Mouse (Mus musculus): ENCODE measurements around the gene Slc27a4.

Gene Slc27a4

GRCm38 (mm10) chr2:29844115-29844514, 41.7 kb downstream of the Slc27a4 start:
- TF ChIP-seq GATA4 (IDR thresholded peaks at IDR 0.05; ENCODE audit: insufficient replicate concordance, low read length), result no peak

GRCm38 (mm10) chr2:29844661-29845060, 42.2 kb downstream of the Slc27a4 start:
- no peak for TF ChIP-seq GATA4 (IDR thresholded peaks at IDR 0.05; ENCODE audit: insufficient replicate concordance, low read length)

- no peak for TF ChIP-seq GATA4 (IDR thresholded peaks at IDR 0.05; ENCODE audit: insufficient replicate concordance, low read length)
Observed at GRCm38 (mm10) chr2:29845636-29846035, 43.2 kb downstream of the Slc27a4 start.

DNA sequence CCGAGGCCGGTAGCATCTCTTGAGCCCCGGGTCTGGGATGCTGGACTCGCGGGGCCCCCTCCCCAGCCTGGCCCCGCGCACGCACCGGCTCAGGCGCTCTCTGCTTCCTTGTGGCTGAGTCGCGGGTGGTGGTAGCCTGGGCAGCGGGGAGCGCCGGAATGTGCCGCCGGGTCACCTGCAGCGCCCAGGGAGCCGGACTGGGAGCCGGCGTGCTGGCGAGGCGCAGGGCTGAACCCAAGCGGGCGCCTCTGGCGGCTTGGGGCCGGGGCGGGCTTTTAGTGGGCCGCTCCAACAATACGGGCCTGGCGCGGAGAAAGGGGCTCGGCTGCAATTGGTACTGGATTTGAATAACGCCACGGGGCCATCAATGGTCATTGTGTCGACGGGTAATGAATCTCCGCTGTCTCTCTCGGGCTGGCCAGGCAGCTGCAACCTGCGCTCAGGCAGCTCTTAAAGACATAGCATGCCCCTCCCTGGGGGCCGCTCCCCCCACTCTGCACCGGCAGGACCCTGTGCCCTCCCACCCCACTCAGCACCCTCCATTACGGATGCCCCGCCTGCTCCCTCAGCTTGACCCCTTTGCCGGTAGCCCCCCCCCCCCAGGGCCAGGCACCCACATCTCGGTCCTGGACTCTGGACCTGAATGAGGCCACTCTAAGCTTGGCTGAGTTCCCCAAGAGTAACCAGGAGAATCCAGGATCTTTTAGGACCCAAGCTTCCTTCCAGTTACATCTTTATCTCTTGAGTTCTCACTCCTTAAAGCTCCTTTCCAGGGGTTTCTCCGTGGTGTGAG, 43.8 kb downstream of the Slc27a4 start:
- TF ChIP-seq GATA4 (IDR thresholded peaks at IDR 0.05; ENCODE audit: insufficient replicate concordance, low read length), result no peak

DNA sequence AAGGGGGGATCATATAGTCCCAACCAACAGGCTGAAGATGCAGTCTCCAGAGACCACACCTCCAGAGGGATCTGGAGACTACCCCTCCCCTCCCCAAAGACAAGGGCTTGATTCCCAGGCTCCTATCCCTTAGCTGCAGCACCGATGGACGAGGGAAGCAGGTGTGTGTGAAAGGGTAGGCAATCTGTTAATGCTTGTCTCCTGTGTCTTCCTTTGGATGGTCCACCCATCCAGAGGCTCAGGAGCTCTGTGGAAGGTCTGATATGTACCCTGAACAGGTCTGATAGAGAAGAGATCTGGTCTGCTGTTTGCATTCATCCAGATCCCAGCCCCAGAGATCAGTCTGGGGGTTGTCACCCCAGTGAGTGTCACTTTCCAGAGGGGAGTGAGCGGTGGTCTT, 44.5 kb downstream of the Slc27a4 start:
- TF ChIP-seq GATA4 (IDR thresholded peaks at IDR 0.05; ENCODE audit: insufficient replicate concordance, low read length), result no peak

DNA sequence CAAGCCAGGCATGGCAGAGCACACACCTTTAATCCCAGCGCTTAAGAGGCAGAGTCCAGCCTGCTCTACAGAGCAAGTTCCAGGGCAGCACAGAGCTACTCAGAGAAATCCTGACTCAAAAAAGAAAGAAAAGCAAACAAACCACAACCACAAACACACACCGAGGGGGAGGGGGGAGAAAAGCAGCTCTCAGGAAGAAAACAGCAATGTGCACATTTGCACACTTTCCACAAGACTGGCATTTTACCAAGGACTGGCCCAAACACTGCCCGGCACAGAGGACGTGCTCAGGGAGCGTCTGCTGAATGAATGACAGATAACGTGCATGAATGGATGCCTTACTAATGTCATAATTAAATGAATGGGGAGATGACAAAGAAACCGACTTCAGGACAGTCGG, 46.6 kb downstream of the Slc27a4 start:
- TF ChIP-seq GATA4 (IDR thresholded peaks at IDR 0.05; ENCODE audit: insufficient replicate concordance, low read length), result no peak

DNA sequence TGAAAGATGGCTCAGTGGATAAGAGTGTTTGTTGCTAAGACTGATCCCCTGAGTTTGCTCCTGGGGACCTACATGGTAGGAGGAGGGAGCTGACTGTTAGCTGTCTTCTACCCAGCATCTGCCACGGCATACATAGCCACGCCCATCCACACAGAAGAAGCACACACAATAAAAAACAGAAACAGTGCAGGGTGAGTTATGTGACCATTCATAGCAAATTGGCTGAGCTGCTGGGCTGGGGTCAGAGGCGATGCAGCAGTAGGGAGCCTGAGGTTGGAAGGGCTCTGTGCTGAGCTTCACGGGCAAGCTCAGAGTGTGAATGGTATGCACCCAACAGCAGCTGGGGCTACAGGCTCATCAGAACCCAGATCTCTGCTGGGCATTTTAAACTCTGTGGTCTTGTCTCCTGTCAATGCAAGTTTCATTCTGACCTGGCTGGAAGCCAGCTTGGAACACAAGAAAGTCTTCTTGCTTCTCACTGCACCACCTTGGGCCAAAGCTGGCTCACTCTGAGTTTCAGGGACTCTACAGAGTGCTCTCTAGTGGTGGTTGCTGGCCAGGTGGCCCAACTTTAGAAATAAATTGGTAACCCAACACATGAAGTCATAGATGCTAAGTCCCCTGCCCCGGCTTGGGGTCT, 47.5 kb downstream of the Slc27a4 start:
- no peak for TF ChIP-seq GATA4 (IDR thresholded peaks at IDR 0.05; ENCODE audit: insufficient replicate concordance, low read length)

DNA sequence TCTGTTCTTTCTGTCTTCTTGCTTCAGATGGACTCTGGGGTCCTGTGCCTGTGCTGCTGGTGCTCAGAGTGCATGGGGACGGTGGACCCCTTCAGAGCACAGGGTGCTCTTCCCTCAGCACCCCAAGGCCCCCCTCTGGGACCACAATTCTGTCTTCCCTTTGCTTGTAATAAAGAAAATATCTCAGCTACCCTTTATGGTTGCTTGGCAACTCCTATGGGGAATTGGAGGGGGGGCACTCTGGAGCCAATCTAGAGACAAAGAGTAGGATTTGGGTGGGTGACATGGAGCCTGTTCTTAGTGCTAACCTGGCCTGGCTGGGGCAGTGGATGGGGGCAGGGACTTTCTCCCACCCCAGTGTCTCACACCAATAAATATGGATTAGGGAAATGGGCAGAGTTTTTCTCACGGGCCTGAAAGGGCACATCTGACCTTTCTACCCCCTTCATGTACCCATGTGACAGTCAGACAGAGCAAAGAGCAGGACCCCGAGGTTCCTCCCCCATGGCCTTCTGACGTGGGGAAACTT, 50.6 kb downstream of the Slc27a4 start:
- no peak for TF ChIP-seq GATA4 (IDR thresholded peaks at IDR 0.05; ENCODE audit: insufficient replicate concordance, low read length)

GRCm38 (mm10) chr2:29853736-29854135, 51.3 kb downstream of the Slc27a4 start:
- TF ChIP-seq GATA4 (IDR thresholded peaks at IDR 0.05; ENCODE audit: insufficient replicate concordance, low read length), result no peak

DNA sequence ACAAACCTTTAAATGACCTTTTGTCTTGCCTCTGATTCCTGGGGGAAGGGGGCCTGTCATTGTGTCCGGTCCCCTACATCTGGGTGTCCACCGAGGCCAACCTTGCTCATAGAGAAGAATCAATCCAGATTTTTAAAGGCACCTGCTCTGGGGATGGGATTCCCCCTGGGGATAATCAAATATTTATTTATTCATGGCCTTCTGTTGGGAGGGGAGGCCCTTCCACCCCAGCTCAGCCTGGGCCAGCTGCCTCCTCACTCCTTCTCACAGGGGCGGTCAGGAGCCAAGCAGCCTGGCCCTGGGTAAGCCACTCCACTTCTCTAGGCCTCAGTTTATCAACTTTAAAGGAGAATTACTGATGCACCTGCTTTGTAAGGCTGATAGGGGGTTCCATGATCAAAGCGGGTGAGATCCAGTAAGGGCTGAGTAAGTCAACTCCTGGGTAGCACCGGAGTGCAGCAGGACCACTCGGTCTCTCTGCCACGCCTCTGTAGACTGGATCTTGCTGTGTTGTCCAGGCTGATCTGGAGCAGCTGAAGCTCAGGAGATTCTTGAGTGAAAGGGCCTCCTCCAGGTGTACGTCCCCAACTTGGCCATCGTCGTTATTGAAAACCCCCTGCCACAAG, 53.3 kb downstream of the Slc27a4 start:
- TF ChIP-seq GATA4 (IDR thresholded peaks at IDR 0.05; ENCODE audit: insufficient replicate concordance, low read length), result no peak

DNA sequence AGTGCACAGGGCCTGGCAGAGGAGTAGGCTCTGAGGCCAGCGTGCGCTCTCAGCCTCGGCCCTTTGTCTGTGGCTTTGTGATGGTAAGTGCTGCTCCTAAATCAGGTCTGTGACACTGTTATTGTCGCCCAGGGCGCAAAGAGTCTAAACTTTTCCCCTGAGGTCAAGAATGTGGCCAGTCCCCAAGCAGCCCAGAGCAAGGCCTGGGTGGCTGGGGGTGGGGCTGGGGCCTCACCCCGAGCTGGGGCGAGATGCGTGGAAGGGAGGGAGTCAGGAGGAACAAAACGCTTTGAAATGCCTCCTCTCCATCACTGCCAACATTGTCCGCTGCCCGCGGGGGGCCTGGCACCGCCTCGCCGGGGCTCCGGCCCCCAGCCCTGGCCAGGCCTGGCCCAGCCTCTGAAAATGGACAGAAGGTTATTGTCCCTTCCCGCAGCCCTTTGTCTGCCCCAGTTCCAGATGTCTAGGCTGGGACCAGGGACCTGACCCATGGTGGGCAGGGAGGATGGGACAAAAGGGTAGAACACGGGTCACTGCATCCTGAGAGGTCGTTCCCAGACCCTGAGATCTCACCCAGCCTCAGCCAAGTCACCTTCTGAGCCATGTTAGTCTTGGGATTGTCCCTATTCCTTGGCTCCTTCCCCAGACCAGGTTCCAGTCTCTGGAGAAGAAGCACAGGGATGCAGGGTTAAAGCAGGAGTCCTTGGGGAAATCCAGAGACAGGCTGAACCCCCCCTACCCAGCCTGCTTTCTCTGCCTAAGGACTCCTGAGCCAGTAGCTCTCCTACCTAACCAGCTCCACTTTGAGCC, 54.2 kb downstream of the Slc27a4 start:
- no peak for TF ChIP-seq GATA4 (IDR thresholded peaks at IDR 0.05; ENCODE audit: insufficient replicate concordance, low read length)

DNA sequence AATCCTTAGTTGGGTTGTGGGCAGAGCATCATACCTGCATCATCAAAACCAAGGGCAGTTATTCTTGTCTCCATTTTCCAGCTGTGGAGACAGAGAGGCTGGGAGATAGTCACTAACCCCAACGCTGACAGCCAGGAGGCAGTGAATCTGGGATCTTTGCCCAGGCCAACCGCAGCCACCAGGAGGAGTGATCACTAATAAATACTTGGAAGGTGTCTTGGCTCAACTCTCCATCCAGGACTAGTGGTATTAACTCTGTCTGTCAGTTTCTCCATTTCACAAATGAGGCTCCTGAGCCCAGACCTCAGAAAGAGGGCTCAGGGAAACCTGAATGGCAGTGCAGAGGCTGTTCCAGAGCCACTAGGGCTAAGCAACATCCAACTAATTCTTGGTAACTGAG, 54.9 kb downstream of the Slc27a4 start:
- no peak for TF ChIP-seq GATA4 (IDR thresholded peaks at IDR 0.05; ENCODE audit: insufficient replicate concordance, low read length)

DNA sequence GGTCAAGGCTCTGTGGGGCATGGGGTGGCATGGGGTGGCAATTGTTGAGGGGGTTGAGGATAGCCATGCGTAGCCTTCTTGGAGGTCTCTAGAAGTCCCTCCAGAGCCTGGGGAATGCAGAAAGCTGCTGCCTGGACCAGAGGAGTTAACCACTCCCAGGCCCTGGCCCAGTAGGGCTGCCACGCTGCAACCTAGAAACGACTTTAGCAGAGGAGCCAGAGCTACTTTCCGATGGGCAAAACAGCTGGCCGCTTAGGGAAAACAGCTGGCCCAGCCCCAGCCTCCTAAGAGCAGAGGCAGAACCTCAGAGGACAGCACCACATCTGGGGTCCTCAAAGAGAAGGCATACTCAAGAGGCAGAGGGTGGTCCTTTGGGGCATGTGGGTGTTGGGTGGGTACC, 55.5 kb downstream of the Slc27a4 start:
- no peak for TF ChIP-seq GATA4 (IDR thresholded peaks at IDR 0.05; ENCODE audit: insufficient replicate concordance, low read length)

- TF ChIP-seq GATA4 (IDR thresholded peaks at IDR 0.05; ENCODE audit: insufficient replicate concordance, low read length), result no peak
Observed at GRCm38 (mm10) chr2:29858748-29859473, 56.5 kb downstream of the Slc27a4 start.

Data from liver, adult (tissue).